Mouse (Mus musculus): ENCODE data around the gene Pla2g7.

Gene Pla2g7

DNA sequence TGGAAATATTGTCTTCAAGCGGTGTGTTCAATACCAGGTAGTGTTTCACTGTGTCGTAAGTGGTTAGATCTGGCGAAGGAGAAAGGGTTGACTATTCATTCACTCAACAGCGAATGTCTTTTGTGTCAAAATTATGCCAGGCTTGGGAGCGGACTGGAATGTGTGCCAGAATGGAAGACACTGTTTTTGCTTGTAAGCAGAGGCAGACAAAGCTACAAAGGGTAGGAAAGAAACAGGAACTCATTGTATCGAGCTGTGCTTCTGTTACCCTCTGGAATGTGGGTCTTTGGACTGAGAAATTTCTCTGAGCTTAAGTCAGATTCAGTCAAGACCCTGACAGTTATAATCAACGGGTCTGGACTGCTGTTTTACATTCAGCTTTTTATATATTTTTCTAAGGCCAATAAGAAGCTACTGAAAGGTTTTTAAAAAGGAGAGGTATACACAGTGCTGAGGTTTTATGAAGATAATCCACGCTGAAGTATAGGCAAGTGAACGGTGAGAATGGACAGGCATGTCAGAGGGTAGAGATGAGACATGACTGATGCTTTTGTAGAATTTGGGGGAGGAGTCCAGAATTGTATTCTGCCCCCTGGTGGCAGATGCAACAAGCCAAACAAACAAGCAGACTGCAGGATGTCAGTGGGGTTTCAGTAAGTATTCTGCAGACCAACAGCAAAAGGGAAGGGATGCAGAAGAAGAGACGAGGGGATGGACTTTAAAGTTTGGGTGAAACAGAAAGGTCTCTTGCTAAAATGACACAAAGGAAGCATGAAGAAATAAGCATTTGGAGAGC is 81.9 kb downstream of the Pla2g7 start:
- DNase-seq = peak; percentile 27 to 50

DNA sequence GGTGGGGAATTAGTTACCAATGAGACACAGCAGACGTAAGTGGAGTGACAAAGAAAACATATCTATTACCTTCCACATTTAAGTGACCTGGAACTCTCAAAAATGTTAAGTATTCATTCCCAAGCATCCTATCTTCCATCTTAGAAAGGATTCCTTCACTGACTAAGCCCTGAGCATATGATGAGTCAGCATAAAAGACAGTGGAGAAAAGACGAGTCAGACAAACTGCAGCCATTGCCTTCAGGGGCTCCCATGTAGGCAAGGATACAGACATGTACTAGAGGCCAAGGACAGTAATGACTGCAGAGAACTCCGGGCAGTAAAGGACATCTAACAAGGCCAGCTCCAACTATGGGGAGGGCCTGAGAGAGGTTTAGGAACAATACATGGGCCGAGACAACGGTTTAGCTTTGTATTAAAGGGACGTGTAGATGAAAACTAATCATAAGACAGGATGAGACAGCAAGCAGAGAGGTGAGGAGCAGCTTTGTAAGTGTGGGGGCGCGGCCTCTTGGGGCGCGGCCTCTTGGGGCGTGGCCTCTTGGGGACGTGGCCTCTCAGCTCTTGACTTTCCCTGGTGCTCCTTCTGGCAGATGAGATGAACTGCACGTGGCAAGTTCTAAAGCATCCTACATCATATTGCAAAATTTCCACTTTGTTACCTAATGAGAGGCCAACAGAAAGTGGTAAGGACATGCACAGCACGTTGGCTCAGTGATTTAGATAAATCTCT is 83.6 kb downstream of the Pla2g7 start:
- DNase-seq = no peak
